Mouse (Mus musculus) heart, adult 2 months (tissue): ENCODE data around the gene Stard9. TPM values are rescaled to one million over a fixed set of nuclear protein-coding genes. Genes with fewer than 3 reads are reported as not detected.

Experiments
- DNase-seq, 2 experiments: peaks; one replicate each; pipeline ENCODE4 v3.0.0; 2021
- H3K27ac ChIP-seq: fragments of 200-600 bp; 2 replicates; pipeline ENCODE4 v1.8.1; 2022
- H3K27me3 ChIP-seq: fragments of 200-500 bp; 2 replicates; pipeline ENCODE4 v1.6.1; 2012; ENCODE audit warnings: mild to moderate bottlenecking, low read length, inconsistent platforms, mixed read lengths; ENCODE audit not compliant: control insufficient read depth, insufficient read depth
- H3K36me3 ChIP-seq: fragments of 200-500 bp; 2 replicates; pipeline ENCODE4 v1.6.1; 2012; ENCODE audit warnings: low read length, inconsistent platforms; ENCODE audit not compliant: control insufficient read depth, insufficient read depth
- H3K4me1 ChIP-seq: fragments of 200-500 bp; 2 replicates; pipeline ENCODE4 v1.6.1; 2011; ENCODE audit warnings: low read length; ENCODE audit not compliant: control insufficient read depth, insufficient read depth
- H3K4me3 ChIP-seq: fragments of 200-600 bp; 2 replicates; pipeline ENCODE4 v1.8.1; 2022
- H3K79me2 ChIP-seq: fragments of 200-500 bp; replicated peaks from 2 replicates; pipeline ENCODE4 v1.6.1; 2012; ENCODE audit warnings: mild to moderate bottlenecking, inconsistent platforms, low read length, moderate library complexity, mixed read lengths; ENCODE audit not compliant: control insufficient read depth, insufficient read depth
- H3K9ac ChIP-seq: fragments of 200-500 bp; 2 replicates; pipeline ENCODE4 v1.6.1; 2012; ENCODE audit warnings: low read depth, mild to moderate bottlenecking, control low read depth, inconsistent platforms, low read length, mixed read lengths
- CTCF ChIP-seq: fragments of 200-600 bp; IDR thresholded peaks from 2 replicates; pipeline ENCODE4 v1.8.1; 2022; ENCODE audit warnings: antibody characterized with exemption, mild to moderate bottlenecking, moderate library complexity
- EP300 ChIP-seq: fragments of 200-500 bp; IDR thresholded peaks from 2 replicates; pipeline ENCODE4 v1.6.1; 2011; ENCODE audit warnings: low read depth, low read length, control low read depth; ENCODE audit not compliant: insufficient read depth
- POLR2A ChIP-seq: fragments of 200-500 bp; IDR thresholded peaks from 2 replicates; pipeline ENCODE4 v1.6.1; 2011; ENCODE audit warnings: mild to moderate bottlenecking, low read depth, low read length, control low read depth; ENCODE audit not compliant: insufficient read depth
- WGBS: fragments of 180-500 bp; shearing (Covaris S2); methylation state at CpG from one replicate; pipeline ENCODE4 v1.1.7; 2018; 5-methylcytosine and 5-hydroxymethylcytosine counted together
- intact Hi-C: fragments of 180-260 bp; cut with DNase I; formaldehyde crosslinking; loops from one replicate; pipeline ENCODE4 v1.15.1; 2025
- polyA plus RNA-seq: library from polyadenylated mRNA; depleted of rRNA; stranded (reverse); fragments of >200 nt; gene quantifications from 2 replicates; pipeline ENCODE4 v1.2.3, GENCODE M21; 2012
- total RNA-seq, 2 experiments: library from RNA; stranded (reverse); gene quantifications; 2 replicates each; pipeline ENCODE4 v1.2.3; 2021

Gene Stard9
- total and polyA plus RNA-seq, 3 experiments: 6.5 to 6.6 (median 6.6) TPM

GRCm38 (mm10) chr2:120710154-120710553, 81.2 kb downstream of the Stard9 start:
- H3K4me1 ChIP-seq: no peaks in the 10 kb centered on the region
- H3K27ac ChIP-seq: no peak overlapping the region
- no peak overlapping the region for H3K9ac ChIP-seq
- no peak for DNase-seq
- H3K27me3 ChIP-seq: no peaks in the 10 kb centered on the region
- 79% methylated on average over 3 of the region's 3 CpGs for WGBS
- H3K4me3 ChIP-seq: no peak overlapping the region
- intact Hi-C loops: no loop called here
- H3K79me2 ChIP-seq: no peaks in the 10 kb centered on the region
- no peak for TF ChIP-seq POLR2A
- no peak for TF ChIP-seq CTCF
- TF ChIP-seq EP300: no peak
- H3K36me3 ChIP-seq: no peaks in the 10 kb centered on the region

- Histone ChIP-seq H3K79me2 (no peaks in the 10 kb centered on the region), H3K27me3 (no peaks in the 10 kb centered on the region), H3K27ac (no peak overlapping the region), H3K4me1 (no peaks in the 10 kb centered on the region), H3K9ac (no peak overlapping the region), H3K36me3 (no peaks in the 10 kb centered on the region), H3K4me3 (no peak overlapping the region)
- 72% methylated on average over 3 of the region's 3 CpGs for WGBS
- intact Hi-C loops: no loop called here
- TF ChIP-seq CTCF (no peak), POLR2A (no peak), EP300 (no peak)
- DNase-seq: no peak
Observed at GRCm38 (mm10) chr2:120710948-120711347, 82.0 kb downstream of the Stard9 start.

GRCm38 (mm10) chr2:120713441-120713840, 84.5 kb downstream of the Stard9 start:
- H3K36me3 ChIP-seq: no peaks in the 10 kb centered on the region; the same call in 1 of the 2 replicates
- WGBS: 91% methylated on average over 3 of the region's 3 CpGs

GRCm38 (mm10) chr2:120718496-120718895, 89.6 kb downstream of the Stard9 start:
- no peak overlapping the region for H3K4me3 ChIP-seq
- peaks cover 4% of the 10 kb centered on the region for H3K36me3 ChIP-seq
- no peak overlapping the region for H3K9ac ChIP-seq
- H3K79me2 ChIP-seq: no peaks in the 10 kb centered on the region
- DNase-seq: no peak
- no peaks in the 10 kb centered on the region for H3K27me3 ChIP-seq
- no peak for TF ChIP-seq POLR2A
- TF ChIP-seq CTCF: no peak
- TF ChIP-seq EP300: no peak
- H3K27ac ChIP-seq: no peak overlapping the region
- peaks cover 2% of the 10 kb centered on the region; the same call in 1 of the 2 replicates for H3K4me1 ChIP-seq
- 92% methylated on average over 8 of the region's 8 CpGs for WGBS
- intact Hi-C loops: no loop called here

More at GRCm38 (mm10) chr2:120713441-120713840, 84.5 kb downstream of the Stard9 start:
- no peak for TF ChIP-seq POLR2A
- H3K27me3 ChIP-seq: no peaks in the 10 kb centered on the region
- intact Hi-C loops: no loop called here
- no peak overlapping the region for H3K4me3 ChIP-seq
- no peak overlapping the region for H3K27ac ChIP-seq
- H3K4me1 ChIP-seq: no peaks in the 10 kb centered on the region
- DNase-seq: no peak
- H3K79me2 ChIP-seq: no peaks in the 10 kb centered on the region
- no peak overlapping the region for H3K9ac ChIP-seq

- DNase-seq: no peak
- no peak for TF ChIP-seq CTCF
- TF ChIP-seq POLR2A: no peak
- no peak for TF ChIP-seq EP300
- H3K4me1 ChIP-seq: peaks cover 9% of the 10 kb centered on the region
- H3K79me2 ChIP-seq: no peaks in the 10 kb centered on the region
- 71% methylated on average over 6 of the region's 6 CpGs for WGBS
- no peaks in the 10 kb centered on the region for H3K27me3 ChIP-seq
- H3K36me3 ChIP-seq: peaks cover 10% of the 10 kb centered on the region
- H3K9ac ChIP-seq: no peak overlapping the region
- no peak overlapping the region for H3K4me3 ChIP-seq
- no peak overlapping the region for H3K27ac ChIP-seq
- intact Hi-C loops: no loop called here
Observed at GRCm38 (mm10) chr2:120720821-120721220, 91.9 kb downstream of the Stard9 start.

- Histone ChIP-seq H3K79me2 (no peaks in the 10 kb centered on the region), H3K36me3 (peaks cover 10% of the 10 kb centered on the region), H3K9ac (no peak overlapping the region), H3K27ac (no peak overlapping the region), H3K4me1 (peaks cover 9% of the 10 kb centered on the region), H3K4me3 (no peak overlapping the region), H3K27me3 (no peaks in the 10 kb centered on the region)
- intact Hi-C loops: no loop called here
- TF ChIP-seq POLR2A: no peak
- no peak for TF ChIP-seq EP300
- no peak for TF ChIP-seq CTCF
- no peak for DNase-seq
- 89% methylated on average over 2 of the region's 2 CpGs for WGBS
Observed at GRCm38 (mm10) chr2:120721911-120722310, 93.0 kb downstream of the Stard9 start.
